31 mouse cellular contexts compared by ENCODE assay signal in the genomic region with DNA sequence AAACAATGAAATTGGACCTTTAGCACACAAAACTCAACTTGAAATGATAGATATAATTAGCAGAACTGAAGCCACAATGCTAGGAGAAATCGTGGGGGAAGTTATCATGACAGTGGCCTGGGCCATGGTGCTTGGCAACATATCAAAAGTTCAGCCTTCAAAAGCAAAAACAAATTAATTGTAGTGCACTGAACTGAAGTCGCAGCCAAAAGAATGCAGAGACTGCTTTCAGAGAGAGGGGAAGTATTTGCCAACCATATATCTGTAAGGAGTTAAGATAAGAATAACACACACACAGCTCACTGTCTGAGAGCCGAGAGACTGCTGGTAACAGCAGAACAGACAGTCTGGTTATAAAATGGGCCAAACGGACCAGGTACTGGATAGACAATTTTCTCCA. TPM values are rescaled to one million over a fixed set of nuclear protein-coding genes. Genes with fewer than 3 reads are reported as not detected.
A peak's percentile ranks its signal among the peaks of the same experiment; 100 is the strongest.
DNase-seq lines count a peak whose midpoint lies in the region; ATAC-seq and TF ChIP-seq lines count a peak whose summit lies in the region.
"Had no signal": no experiment of that assay in that cellular context is flagged by ENCODE, and none has a peak within 500 bp of the region (broad histone marks: within the 10 kb centered on the region; RNA-seq: fewer than 3 reads in every experiment).

No protein-coding gene starts in this region.

- H3K4me2 ChIP-seq in heart, embryonic 14.5 days (ENCODE audit: low read length), result no peak overlapping the region; the same call in 1 of the 2 replicates
- H3K4me2 ChIP-seq in lung, embryonic 15.5 days, result no peak overlapping the region
- H3K4me2 ChIP-seq: embryonic facial prominence, embryonic 15.5 days; forebrain, embryonic 15.5 days; hindbrain, embryonic 15.5 days; intestine, embryonic 15.5 days; midbrain, embryonic 13.5 days had no signal

- peak; percentile 39 for DNase-seq in adrenal gland, postnatal 14 days
- DNase-seq in adrenal gland, adult 18-20 months (ENCODE audit: low spot score in 2 of 2), result no peak
- DNase-seq in heart, embryonic 10.5 days (ENCODE audit: low spot score), result no peak
- DNase-seq in lung, adult 18-20 months, result no peak
- DNase-seq in MEL (ENCODE audit: low read depth, low spot score), result peak; percentile 8
- DNase-seq in spleen, postnatal 10 days (ENCODE audit: low spot score in 2 of 2), result no peak
- DNase-seq: B cell, adult 2 months; cerebellum, adult 2 months; cerebellum, postnatal 36 days; embryo, embryonic 11 days; gastrocnemius, postnatal 10 days; heart, postnatal 36 days; kidney, adult 9 months; kidney, postnatal 25 days; layer of hippocampus, postnatal 36 days; right cerebral cortex, postnatal 25 days; spleen, adult 18-20 months had no signal

- no peaks in the 10 kb centered on the region for H3K9me3 ChIP-seq in heart, embryonic 14.5 days (ENCODE audit: control insufficient read depth, low read length)
- H3K9me3 ChIP-seq in heart, embryonic 10.5 days, result no peaks in the 10 kb centered on the region
- no peaks in the 10 kb centered on the region for H3K9me3 ChIP-seq in lung, embryonic 15.5 days
- no peaks in the 10 kb centered on the region for H3K9me3 ChIP-seq in MEL (replicated peaks; ENCODE audit: insufficient read depth, low read length)
- H3K9me3 ChIP-seq: embryonic facial prominence, embryonic 15.5 days; forebrain, embryonic 15.5 days; hindbrain, embryonic 15.5 days; intestine, embryonic 15.5 days; megakaryocyte, embryonic 14.5 days; midbrain, embryonic 13.5 days had no signal

- peaks cover 14 to 37% of the 10 kb centered on the region in 2 experiments for H3K4me1 ChIP-seq in heart, embryonic 14.5 days (ENCODE audit: control insufficient read depth in 2 of 2, insufficient read depth in 2 of 2, low read length in 2 of 2)
- peaks cover 18% of the 10 kb centered on the region for H3K4me1 ChIP-seq in heart, embryonic 10.5 days
- H3K4me1 ChIP-seq in lung, embryonic 15.5 days, result peaks cover 37% of the 10 kb centered on the region
- no peaks in the 10 kb centered on the region for H3K4me1 ChIP-seq in MEL (ENCODE audit: control insufficient read depth in 1 of 2, insufficient read depth in 2 of 2, low read length in 2 of 2)
- H3K4me1 ChIP-seq: megakaryocyte, embryonic 14.5 days had no signal

- no peak for TF ChIP-seq CTCF in MEL (IDR thresholded peaks at IDR 0.05 in 2 of 3, conservative IDR thresholded peaks at IDR 0.05 in 1 of 3; ENCODE audit: control insufficient read depth in 1 of 3, insufficient read depth in 1 of 3, low read depth in 2 of 3, low read length in 3 of 3, poor library complexity in 1 of 3, severe bottlenecking in 1 of 3)

- no peaks in the 10 kb centered on the region for H3K27me3 ChIP-seq in heart, embryonic 14.5 days (ENCODE audit: control insufficient read depth, insufficient read depth, low read length)
- no peaks in the 10 kb centered on the region for H3K27me3 ChIP-seq in heart, embryonic 10.5 days (ENCODE audit: insufficient read depth, poor library complexity, severe bottlenecking)
- no peaks in the 10 kb centered on the region for H3K27me3 ChIP-seq in lung, embryonic 15.5 days
- H3K27me3 ChIP-seq in MEL (ENCODE audit: control insufficient read depth in 1 of 2, insufficient read depth in 2 of 2, low read length in 2 of 2), result no peaks in the 10 kb centered on the region
- H3K27me3 ChIP-seq: embryonic facial prominence, embryonic 15.5 days; forebrain, embryonic 15.5 days; hindbrain, embryonic 15.5 days; intestine, embryonic 15.5 days; megakaryocyte, embryonic 14.5 days; midbrain, embryonic 13.5 days had no signal

- peak overlapping the region; percentile 58 to 60 for H3K27ac ChIP-seq in heart, embryonic 14.5 days (replicated peaks in 1 of 2; ENCODE audit: control insufficient read depth in 1 of 2, insufficient read depth in 1 of 2, low read depth in 2 of 2, low read length in 2 of 2)
- H3K27ac ChIP-seq in heart, embryonic 10.5 days, result no peak overlapping the region
- no peak overlapping the region for H3K27ac ChIP-seq in lung, embryonic 15.5 days
- H3K27ac ChIP-seq in MEL (ENCODE audit: control insufficient read depth, low read depth, low read length), result no peak overlapping the region
- H3K27ac ChIP-seq: embryonic facial prominence, embryonic 15.5 days; hindbrain, embryonic 15.5 days; intestine, embryonic 15.5 days; layer of hippocampus, adult 2 months; midbrain, embryonic 13.5 days had no signal

- TF ChIP-seq EP300 in MEL (IDR thresholded peaks at IDR 0.05; ENCODE audit: low read depth in 1 of 2, low read length in 2 of 2), result no peak

- H3K9ac ChIP-seq in heart, embryonic 14.5 days (ENCODE audit: low read length), result no peak overlapping the region
- no peak overlapping the region for H3K9ac ChIP-seq in lung, embryonic 15.5 days
- no peak overlapping the region for H3K9ac ChIP-seq in MEL (ENCODE audit: control insufficient read depth, low read depth, low read length, poor library complexity, severe bottlenecking)
- H3K9ac ChIP-seq: embryonic facial prominence, embryonic 15.5 days; forebrain, embryonic 15.5 days; hindbrain, embryonic 15.5 days; intestine, embryonic 15.5 days; midbrain, embryonic 13.5 days had no signal

- TF ChIP-seq RAD21 in MEL (IDR thresholded peaks at IDR 0.05; ENCODE audit: low read depth, low read length), result no peak

- no peak for TF ChIP-seq POLR2A in MEL (IDR thresholded peaks at IDR 0.05; ENCODE audit: control insufficient read depth in 1 of 2, insufficient read depth in 1 of 2, low read depth in 1 of 2, low read length in 2 of 2, poor library complexity in 1 of 2)

- ATAC-seq in heart, embryonic 14.5 days (ENCODE audit: insufficient number of reproducible peaks, insufficient read depth, low FRiP score, low read depth), result 0 out of 2 replicates have a peak, but pooled peaks have one; percentile 56
- 0 out of 2 replicates have a peak, but pooled peaks have one; percentile 53 for ATAC-seq in lung, embryonic 15.5 days (ENCODE audit: borderline replicate concordance, extremely low read depth, low FRiP score, low TSS enrichment)
- ATAC-seq: forebrain, embryonic 15.5 days; intestine, embryonic 15.5 days; midbrain, embryonic 13.5 days had no signal

- no peaks in the 10 kb centered on the region for H3K36me3 ChIP-seq in heart, embryonic 14.5 days (ENCODE audit: control insufficient read depth, insufficient read depth, low read length)
- no peaks in the 10 kb centered on the region for H3K36me3 ChIP-seq in heart, embryonic 10.5 days
- H3K36me3 ChIP-seq in lung, embryonic 15.5 days, result no peaks in the 10 kb centered on the region
- no peaks in the 10 kb centered on the region for H3K36me3 ChIP-seq in MEL (ENCODE audit: control insufficient read depth in 1 of 2, insufficient read depth in 2 of 2, low read length in 2 of 2)
- H3K36me3 ChIP-seq: embryonic facial prominence, embryonic 15.5 days; forebrain, embryonic 15.5 days; G1E; hindbrain, embryonic 15.5 days; intestine, embryonic 15.5 days; midbrain, embryonic 13.5 days had no signal

- no peak overlapping the region for H3K4me3 ChIP-seq in heart, embryonic 14.5 days (ENCODE audit: control insufficient read depth in 1 of 2, insufficient read depth in 1 of 2, low read depth in 1 of 2, low read length in 2 of 2)
- no peak overlapping the region for H3K4me3 ChIP-seq in heart, embryonic 10.5 days
- no peak overlapping the region for H3K4me3 ChIP-seq in lung, embryonic 15.5 days
- H3K4me3 ChIP-seq in MEL (ENCODE audit: control insufficient read depth in 1 of 2, insufficient read depth in 1 of 2, low read depth in 2 of 2, low read length in 2 of 2), result no peak overlapping the region
- H3K4me3 ChIP-seq: embryonic facial prominence, embryonic 15.5 days; forebrain, embryonic 15.5 days; hindbrain, embryonic 15.5 days; intestine, embryonic 15.5 days; layer of hippocampus, adult 2 months; megakaryocyte, embryonic 14.5 days; midbrain, embryonic 13.5 days had no signal

- WGBS in heart, embryonic 14.5 days, result 5% methylated on average over 4 of the region's 4 CpGs
- 18% methylated on average over 4 of the region's 4 CpGs for WGBS in heart, embryonic 10.5 days
- 8% methylated on average over 4 of the region's 4 CpGs for WGBS in lung, embryonic 15.5 days

- H3K79me2 ChIP-seq in MEL (ENCODE audit: control insufficient read depth, insufficient read depth, low read length, poor library complexity), result no peaks in the 10 kb centered on the region

TF ChIP-seq in MEL, 35 proteins besides CTCF, POLR2A, EP300 and RAD21:
- no peak for TF ChIP-seq USF1 (IDR thresholded peaks at IDR 0.05; ENCODE audit: low read depth, low read length)

RNA-seq across cellular contexts. Expression of a gene that starts 33.0 kb away (rescaled TPM):
- 5.0 and 6.7 TPM in 2 replicates for total RNA-seq in adrenal gland, postnatal 14 days (2021)
- total RNA-seq in adrenal gland, adult 18-20 months (2021), result 1 to 10 TPM in 1 of 2 experiments, under 1 TPM in 1; 0.96 to 2.1 TPM
- polyA plus RNA-seq in heart, embryonic 14.5 days (2014; fragmentation: Nextera tagmentation; extraction: Ambion mirVana), result 4.2 and 5.3 TPM in 2 replicates
- 0.13 and 0.17 TPM in 2 replicates for polyA plus RNA-seq in heart, embryonic 10.5 days (2016; fragmentation: Nextera tagmentation; extraction: Ambion mirVana)
- 0.88 and 1.2 TPM in 2 replicates for polyA plus RNA-seq in lung, embryonic 15.5 days (2015; fragmentation: Nextera tagmentation; extraction: Ambion mirVana)
- total RNA-seq in MEL (2012; rRNA removed), result not detected in 2 replicates
- polyA plus RNA-seq in MEL (2012; ENCODE audit: insufficient read depth in 1 of 2, insufficient read length in 2 of 2, low read depth in 1 of 2, low replicate concordance in 2 of 2, missing spikeins in 1 of 2), result not detected
- total RNA-seq: CH12.LX; granulocyte monocyte progenitor cell, adult 5-6 weeks; monocyte, adult 5-6 weeks; neutrophil, adult 5-6 weeks had no signal
- polyA plus RNA-seq: G1E had no signal

Comparison
In these comparisons a context has a peak if more than half of its experiments do, and no peak if none do; other contexts are left out.
1. DNase-seq: peak in adrenal gland, postnatal 14 days (single experiment) and MEL (single experiment); none in adrenal gland, adult 18-20 months (0 of 2), heart, embryonic 10.5 days (single experiment), lung, adult 18-20 months (0 of 2) and spleen, postnatal 10 days (0 of 2).
2. H3K27ac ChIP-seq: peak in heart, embryonic 14.5 days (2 of 2); none in heart, embryonic 10.5 days (single experiment), lung, embryonic 15.5 days (single experiment) and MEL (single experiment).